ENCODE assay signal across 8 mouse cellular contexts in the genomic region with DNA sequence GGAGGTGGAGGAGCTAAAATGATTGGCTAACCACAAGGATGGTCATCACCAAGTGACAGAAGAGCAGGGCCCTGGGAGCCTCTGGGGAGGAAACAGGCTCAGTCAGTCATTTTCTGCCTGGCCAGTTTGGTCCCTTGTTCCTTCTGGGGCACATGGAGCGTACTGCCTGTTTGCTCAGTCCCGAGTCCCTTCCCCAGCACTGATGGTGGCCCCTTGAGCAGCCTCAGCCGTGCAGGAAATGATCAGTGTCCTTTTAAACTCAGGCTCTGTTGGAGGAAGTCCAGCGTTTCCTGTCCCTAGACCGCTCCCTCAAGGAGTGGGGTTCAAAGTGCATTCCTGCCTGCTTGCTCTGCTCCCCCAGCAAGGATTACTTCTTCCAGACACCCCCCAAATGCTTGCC. TPM values are rescaled to one million over a fixed set of nuclear protein-coding genes. Genes with fewer than 3 reads are reported as not detected.
DNase-seq lines count a peak whose midpoint lies in the region; ATAC-seq and TF ChIP-seq lines count a peak whose summit lies in the region.
"Had no signal": no experiment of that assay in that cellular context is flagged by ENCODE, and none has a peak within 500 bp of the region (broad histone marks: within the 10 kb centered on the region; RNA-seq: fewer than 3 reads in every experiment).

No protein-coding gene starts in this region.

- WGBS in intestine, embryonic 16.5 days: 14% methylated on average over 5 of the region's 5 CpGs
- WGBS in lung, embryonic 14.5 days: 13% methylated on average over 5 of the region's 5 CpGs

- H3K9ac ChIP-seq in intestine, embryonic 16.5 days (ENCODE audit: low read depth, low read length): peak overlapping the region; percentile 44
- no peak overlapping the region for H3K9ac ChIP-seq in lung, embryonic 14.5 days
- H3K9ac ChIP-seq: neural tube, embryonic 12.5 days had no signal

- ATAC-seq in CD4-positive, CD25-positive, alpha-beta regulatory T cell, adult 4 months: peak; percentile 50
- peak; percentile 40 for ATAC-seq in common myeloid progenitor, adult 5-6 weeks (replicated peaks; ENCODE audit: low read depth, poor library complexity, severe bottlenecking)
- peak; percentile 77 for ATAC-seq in intestine, embryonic 16.5 days
- ATAC-seq in lung, embryonic 14.5 days (ENCODE audit: insufficient read depth): peak; percentile 75

- peaks cover 30% of the 10 kb centered on the region for H3K4me1 ChIP-seq in intestine, embryonic 16.5 days (ENCODE audit: control insufficient read depth, insufficient read depth, low read length)
- H3K4me1 ChIP-seq in lung, embryonic 14.5 days (ENCODE audit: insufficient read depth): peaks cover 13% of the 10 kb centered on the region

- no peaks in the 10 kb centered on the region for H3K36me3 ChIP-seq in intestine, embryonic 16.5 days (ENCODE audit: control insufficient read depth, insufficient read depth, low read length)
- H3K36me3 ChIP-seq in lung, embryonic 14.5 days (ENCODE audit: insufficient read depth): no peaks in the 10 kb centered on the region
- H3K36me3 ChIP-seq: neural tube, embryonic 12.5 days had no signal

- H3K9me3 ChIP-seq in intestine, embryonic 16.5 days (ENCODE audit: control insufficient read depth, low read length): no peaks in the 10 kb centered on the region
- H3K9me3 ChIP-seq in lung, embryonic 14.5 days (ENCODE audit: low read depth, low read length): no peaks in the 10 kb centered on the region
- H3K9me3 ChIP-seq: neural tube, embryonic 12.5 days had no signal

- DNase-seq in lung, embryonic 14.5 days: peak; percentile 74
- no peak for DNase-seq in spleen, adult 12 weeks (ENCODE audit: low spot score)
- no peak for DNase-seq in left cerebral cortex, adult 8-10 months (ENCODE audit: low spot score in 2 of 2)
- no peak for DNase-seq in spleen, postnatal 10 days (ENCODE audit: low spot score in 2 of 2)

- H3K27ac ChIP-seq in intestine, embryonic 16.5 days (ENCODE audit: low read length): peak overlapping the region; percentile 94
- peak overlapping the region; percentile 31; the same call in 1 of the 2 replicates for H3K27ac ChIP-seq in lung, embryonic 14.5 days (ENCODE audit: low read depth)
- H3K27ac ChIP-seq: neural tube, embryonic 12.5 days had no signal

- peak overlapping the region; percentile 41; the same call in 1 of the 2 replicates for H3K4me2 ChIP-seq in intestine, embryonic 16.5 days (ENCODE audit: low read depth, low read length)
- no peak overlapping the region for H3K4me2 ChIP-seq in lung, embryonic 14.5 days
- H3K4me2 ChIP-seq: neural tube, embryonic 12.5 days had no signal

- no peaks in the 10 kb centered on the region for H3K27me3 ChIP-seq in intestine, embryonic 16.5 days (replicated peaks; ENCODE audit: control insufficient read depth, insufficient read depth, low read length)
- peaks cover 9% of the 10 kb centered on the region; the same call in 1 of the 2 replicates for H3K27me3 ChIP-seq in lung, embryonic 14.5 days (ENCODE audit: insufficient read depth, low read length)

- TF ChIP-seq CTCF in lung, embryonic 14.5 days (IDR thresholded peaks at IDR 0.05; ENCODE audit: low read depth): no peak

- H3K4me3 ChIP-seq in intestine, embryonic 16.5 days (ENCODE audit: low read length): no peak overlapping the region
- no peak overlapping the region for H3K4me3 ChIP-seq in lung, embryonic 14.5 days (ENCODE audit: low read depth, low read length)
- H3K4me3 ChIP-seq: neural tube, embryonic 12.5 days had no signal

RNA-seq across cellular contexts. Expression of gene Cx3cl1, which starts 6.7 kb away (rescaled TPM):
- not detected for polyA plus RNA-seq in CD4-positive, CD25-positive, alpha-beta regulatory T cell, adult 4 months (2017; shearing (Covaris generic))
- not detected in 2 replicates for total RNA-seq in common myeloid progenitor, adult 5-6 weeks (2017)
- polyA plus RNA-seq in intestine, embryonic 16.5 days (2015; fragmentation: Nextera tagmentation; extraction: Ambion mirVana): 34.7 and 47.2 TPM in 2 replicates
- polyA plus RNA-seq in lung, embryonic 14.5 days (2014; fragmentation: Nextera tagmentation; extraction: Ambion mirVana): 7.3 and 8.0 TPM in 2 replicates
- total RNA-seq in left cerebral cortex, adult 8-10 months (2022): 100 to 1,000 TPM; 417 to 480 (median 456) TPM

RNA-seq across cellular contexts. Expression of gene Ccl17, which starts 31.8 kb away (rescaled TPM):
- polyA plus RNA-seq in CD4-positive, CD25-positive, alpha-beta regulatory T cell, adult 4 months (2017; shearing (Covaris generic)): not detected
- total RNA-seq in common myeloid progenitor, adult 5-6 weeks (2017): 1.1 and 4.9 TPM in 2 replicates
- polyA plus RNA-seq in intestine, embryonic 16.5 days (2015; fragmentation: Nextera tagmentation; extraction: Ambion mirVana): 0.29 and 1.3 TPM in 2 replicates
- polyA plus RNA-seq in lung, embryonic 14.5 days (2014; fragmentation: Nextera tagmentation; extraction: Ambion mirVana): not detected in 2 replicates
- 10 to 100 TPM in 1 of 4 experiments, 1 to 10 TPM in 3; 8.3 to 13.8 (median 9.6) TPM for total RNA-seq in left cerebral cortex, adult 8-10 months (2022)
- polyA plus RNA-seq: neural tube, embryonic 12.5 days had no signal

RNA-seq across cellular contexts. Expression of gene Ccl22, which starts 33.1 kb away (rescaled TPM):
- polyA plus RNA-seq in CD4-positive, CD25-positive, alpha-beta regulatory T cell, adult 4 months (2017; shearing (Covaris generic)): not detected
- not detected in 2 replicates for total RNA-seq in common myeloid progenitor, adult 5-6 weeks (2017)
- 0.10 TPM in 1 of 2 replicates, not detected in the other for polyA plus RNA-seq in intestine, embryonic 16.5 days (2015; fragmentation: Nextera tagmentation; extraction: Ambion mirVana)
- polyA plus RNA-seq in lung, embryonic 14.5 days (2014; fragmentation: Nextera tagmentation; extraction: Ambion mirVana): not detected in 2 replicates
- total RNA-seq in left cerebral cortex, adult 8-10 months (2022): under 1 TPM in 3 of 4 experiments, not detected in 1; 0.22 to 0.72 (median 0.39) TPM
- polyA plus RNA-seq: neural tube, embryonic 12.5 days had no signal

RNA-seq across cellular contexts. Expression of gene Coq9, which starts 59.6 kb away (rescaled TPM):
- polyA plus RNA-seq in CD4-positive, CD25-positive, alpha-beta regulatory T cell, adult 4 months (2017; shearing (Covaris generic)): 10 to 100 TPM; 45.6 to 67.5 TPM
- 16.8 and 30.8 TPM in 2 replicates for total RNA-seq in common myeloid progenitor, adult 5-6 weeks (2017)
- polyA plus RNA-seq in intestine, embryonic 16.5 days (2015; fragmentation: Nextera tagmentation; extraction: Ambion mirVana): 142 and 145 TPM in 2 replicates
- polyA plus RNA-seq in lung, embryonic 14.5 days (2014; fragmentation: Nextera tagmentation; extraction: Ambion mirVana): 58.3 and 61.0 TPM in 2 replicates
- total RNA-seq in left cerebral cortex, adult 8-10 months (2022): 100 to 1,000 TPM in 1 of 4 experiments, 10 to 100 TPM in 3; 75.6 to 104 (median 90.6) TPM

RNA-seq across cellular contexts. Expression of gene Ciapin1, which starts 59.7 kb away (rescaled TPM):
- 100 to 1,000 TPM in 1 of 2 experiments, 10 to 100 TPM in 1; 79.2 to 108 TPM for polyA plus RNA-seq in CD4-positive, CD25-positive, alpha-beta regulatory T cell, adult 4 months (2017; shearing (Covaris generic))
- total RNA-seq in common myeloid progenitor, adult 5-6 weeks (2017): 32.4 and 34.1 TPM in 2 replicates
- 79.1 and 90.1 TPM in 2 replicates for polyA plus RNA-seq in intestine, embryonic 16.5 days (2015; fragmentation: Nextera tagmentation; extraction: Ambion mirVana)
- 96.0 and 105 TPM in 2 replicates for polyA plus RNA-seq in lung, embryonic 14.5 days (2014; fragmentation: Nextera tagmentation; extraction: Ambion mirVana)
- total RNA-seq in left cerebral cortex, adult 8-10 months (2022): 10 to 100 TPM; 70.8 to 75.9 (median 72.0) TPM
